Mouse (Mus musculus) E14TG2a.4 (cell line): ENCODE results near the gene Rps10.

Source experiments
- CTCF ChIP-seq: conservative IDR thresholded peaks from 2 replicates; pipeline ENCODE4 v1.5.1; 2014; ENCODE audit warnings: low read length
- NANOG ChIP-seq: IDR thresholded peaks from 2 replicates; pipeline ENCODE4 v1.6.1; 2014; ENCODE audit warnings: borderline replicate concordance, low read length, mixed read lengths

GRCm38 (mm10) chr17:27676270-27676669 is 39.8 kb upstream of the Rps10 start:
- TF ChIP-seq CTCF = no peak
- TF ChIP-seq NANOG = no peak
